Comparison of ENCODE assay signal across 9 mouse cellular contexts in genomic region chr1:98350095-98350549, GRCm38 (mm10).
A peak's percentile ranks its signal among the peaks of the same experiment; 100 is the strongest.
DNase-seq lines count a peak whose midpoint lies in the region; ATAC-seq lines count a peak whose summit lies in the region.
"Had no signal": no experiment of that assay in that cellular context is flagged by ENCODE, and none has a peak within 500 bp of the region (broad histone marks: within the 10 kb centered on the region; RNA-seq: fewer than 3 reads in every experiment).

No protein-coding gene starts in this region.

- no peak overlapping the region for H3K27ac ChIP-seq in limb, embryonic 13.5 days
- no peak overlapping the region for H3K27ac ChIP-seq in limb, embryonic 10.5 days
- 0 out of 2 replicates have a peak overlapping the region, but pooled peaks have one; percentile 37 for H3K27ac ChIP-seq in forebrain, embryonic 15.5 days (replicated peaks)
- H3K27ac ChIP-seq: embryonic facial prominence, embryonic 15.5 days had no signal

- H3K4me1 ChIP-seq in limb, embryonic 13.5 days: no peaks in the 10 kb centered on the region
- H3K4me1 ChIP-seq in limb, embryonic 10.5 days: no peaks in the 10 kb centered on the region
- H3K4me1 ChIP-seq in forebrain, embryonic 15.5 days: peaks cover 8% of the 10 kb centered on the region; the same call in 1 of the 2 replicates
- H3K4me1 ChIP-seq: embryonic facial prominence, embryonic 15.5 days had no signal

- no peaks in the 10 kb centered on the region for H3K9me3 ChIP-seq in limb, embryonic 13.5 days
- no peaks in the 10 kb centered on the region for H3K9me3 ChIP-seq in limb, embryonic 10.5 days (replicated peaks)
- H3K9me3 ChIP-seq in forebrain, embryonic 15.5 days: no peaks in the 10 kb centered on the region
- H3K9me3 ChIP-seq: embryonic facial prominence, embryonic 15.5 days had no signal

- intact Hi-C loops in left cerebral cortex, postnatal 25 days (cut with DNase I): loop anchor here (2.0 to 10.0 kb wide), 4 partner anchors 158 to 541 kb away; partner anchors contain the start of gene Pam

- ATAC-seq in limb, embryonic 13.5 days (ENCODE audit: low FRiP score, low read depth): peak; percentile 32; the same call in 1 of the 2 replicates
- ATAC-seq in forebrain, embryonic 15.5 days (replicated peaks): peak; percentile 90

- H3K4me3 ChIP-seq in limb, embryonic 13.5 days: no peak overlapping the region
- no peak overlapping the region for H3K4me3 ChIP-seq in limb, embryonic 10.5 days
- H3K4me3 ChIP-seq in forebrain, embryonic 15.5 days: no peak overlapping the region
- H3K4me3 ChIP-seq: embryonic facial prominence, embryonic 15.5 days had no signal

- WGBS in limb, embryonic 13.5 days: 39% methylated on average over 4 of the region's 4 CpGs
- 53% methylated on average over 4 of the region's 4 CpGs for WGBS in limb, embryonic 10.5 days
- 28% methylated on average over 4 of the region's 4 CpGs for WGBS in forebrain, embryonic 15.5 days

- H3K4me2 ChIP-seq in limb, embryonic 13.5 days (replicated peaks): no peak overlapping the region
- no peak overlapping the region for H3K4me2 ChIP-seq in forebrain, embryonic 15.5 days (replicated peaks)
- H3K4me2 ChIP-seq: embryonic facial prominence, embryonic 15.5 days had no signal

- H3K36me3 ChIP-seq in limb, embryonic 13.5 days: no peaks in the 10 kb centered on the region
- H3K36me3 ChIP-seq in limb, embryonic 10.5 days: no peaks in the 10 kb centered on the region
- H3K36me3 ChIP-seq in forebrain, embryonic 15.5 days: no peaks in the 10 kb centered on the region
- H3K36me3 ChIP-seq: embryonic facial prominence, embryonic 15.5 days had no signal

- no peak overlapping the region for H3K9ac ChIP-seq in limb, embryonic 13.5 days
- no peak overlapping the region for H3K9ac ChIP-seq in forebrain, embryonic 15.5 days (replicated peaks)
- H3K9ac ChIP-seq: embryonic facial prominence, embryonic 15.5 days had no signal

- DNase-seq in adrenal gland, postnatal 10 days: peak; percentile 18
- DNase-seq in adrenal gland, postnatal 4 days (ENCODE audit: low spot score in 2 of 2): no peak
- DNase-seq in limb, embryonic 10.5 days (ENCODE audit: low spot score): no peak
- DNase-seq in left cerebral cortex, postnatal 25 days (ENCODE audit: low spot score in 2 of 2): peak; percentile 52 to 66
- no peak for DNase-seq in T-cell, adult 2 months (ENCODE audit: low spot score)
- no peak for DNase-seq in urinary bladder, postnatal 10 days (ENCODE audit: low spot score)

- H3K27me3 ChIP-seq in limb, embryonic 13.5 days: no peaks in the 10 kb centered on the region
- no peaks in the 10 kb centered on the region for H3K27me3 ChIP-seq in limb, embryonic 10.5 days (ENCODE audit: low read depth, poor library complexity, severe bottlenecking)
- no peaks in the 10 kb centered on the region for H3K27me3 ChIP-seq in forebrain, embryonic 15.5 days
- H3K27me3 ChIP-seq: embryonic facial prominence, embryonic 15.5 days had no signal

Comparison
In these comparisons a context has a peak if more than half of its experiments do, and no peak if none do; other contexts are left out.
1. DNase-seq: peak in adrenal gland, postnatal 10 days (single experiment) and left cerebral cortex, postnatal 25 days (2 of 2); none in adrenal gland, postnatal 4 days (0 of 2), limb, embryonic 10.5 days (single experiment), T-cell, adult 2 months (single experiment) and urinary bladder, postnatal 10 days (single experiment).